In the genomic region with DNA sequence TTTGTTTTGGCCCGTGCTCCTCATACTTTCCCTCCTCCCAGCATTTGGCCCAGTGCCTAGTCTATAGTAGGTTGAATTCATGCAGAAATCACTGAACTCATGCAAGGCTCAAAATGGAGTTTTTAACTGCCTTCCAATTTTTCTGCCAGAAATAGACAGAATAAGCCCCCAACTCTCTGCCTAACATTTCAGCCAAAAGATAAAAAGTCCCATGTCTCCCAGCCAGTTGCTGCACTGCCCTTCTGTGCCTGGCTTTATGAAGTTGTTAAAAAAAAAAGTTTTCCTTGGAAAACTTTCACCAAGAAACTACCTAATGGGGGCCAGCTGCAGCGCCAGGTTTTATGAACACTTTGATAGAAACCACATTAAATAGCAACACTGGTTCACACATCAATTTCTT, we compare ENCODE assay signal across 12 mouse cellular contexts.
"Had no signal": no experiment of that assay in that cellular context is flagged by ENCODE, and none has a peak within 500 bp of the region (broad histone marks: within the 10 kb centered on the region; RNA-seq: fewer than 3 reads in every experiment).

No protein-coding gene starts in this region.

- H3K9me3 ChIP-seq: liver, embryonic 13.5 days; midbrain, embryonic 15.5 days had no signal

- H3K4me1 ChIP-seq: liver, embryonic 13.5 days; midbrain, embryonic 15.5 days had no signal

- H3K36me3 ChIP-seq: liver, embryonic 13.5 days; midbrain, embryonic 15.5 days had no signal

- H3K4me2 ChIP-seq: liver, embryonic 13.5 days; midbrain, embryonic 15.5 days had no signal

- H3K9ac ChIP-seq: liver, embryonic 13.5 days; liver, postnatal 0 days; midbrain, embryonic 15.5 days had no signal

- H3K4me3 ChIP-seq: left cerebral cortex, adult 2 months; liver, embryonic 13.5 days; midbrain, embryonic 15.5 days had no signal

- ATAC-seq: intestine, postnatal 0 days; liver, postnatal 0 days; midbrain, embryonic 15.5 days had no signal

- H3K27ac ChIP-seq: left cerebral cortex, adult 2 months; liver, embryonic 13.5 days; midbrain, embryonic 15.5 days had no signal

- DNase-seq: kidney, adult 8-10 months; kidney, postnatal 25 days; liver; liver, embryonic 13.5 days; liver, postnatal 0 days; lung, postnatal 36 days; right cerebral cortex, adult 18-20 months; right cerebral cortex, postnatal 25 days; thymus, postnatal 4 days had no signal

- H3K27me3 ChIP-seq: liver, embryonic 13.5 days; midbrain, embryonic 15.5 days had no signal
